Mouse (Mus musculus) embryonic facial prominence, embryonic 15.5 days (tissue): ENCODE results near the gene Ltbp3. TPM values are rescaled to one million over a fixed set of nuclear protein-coding genes. Genes with fewer than 3 reads are reported as not detected.
A peak's percentile ranks its signal among the peaks of the same experiment; 100 is the strongest.

ENCODE experiments used
- ATAC-seq: fragments of 200-750 bp; cut with Nextera tagmentation; 2 replicates; pipeline ENCODE4 v1.8.0; 2017; ENCODE audit warnings: low read depth, moderate TSS enrichment; ENCODE audit not compliant: insufficient number of reproducible peaks, low FRiP score, low TSS enrichment
- H3K27ac ChIP-seq: fragments of 300-500 bp; sonication (generic); replicated peaks from 2 replicates; pipeline ENCODE4 v1.5.1; 2015; ENCODE audit warnings: mild to moderate bottlenecking, inconsistent platforms
- H3K27me3 ChIP-seq: fragments of 300-500 bp; sonication (generic); 2 replicates; pipeline ENCODE4 v1.6.1; 2015; ENCODE audit warnings: inconsistent platforms
- H3K36me3 ChIP-seq: fragments of 300-500 bp; sonication (generic); 2 replicates; pipeline ENCODE4 v1.6.1; 2015; ENCODE audit warnings: mild to moderate bottlenecking, inconsistent platforms
- H3K4me1 ChIP-seq: fragments of 300-500 bp; sonication (generic); 2 replicates; pipeline ENCODE4 v1.6.1; 2015; ENCODE audit warnings: inconsistent platforms
- H3K4me2 ChIP-seq: fragments of 300-500 bp; sonication (generic); replicated peaks from 2 replicates; pipeline ENCODE4 v1.6.1; 2015; ENCODE audit warnings: mild to moderate bottlenecking, inconsistent platforms
- H3K4me3 ChIP-seq: fragments of 300-500 bp; sonication (generic); replicated peaks from 2 replicates; pipeline ENCODE4 v1.5.1; 2015; ENCODE audit warnings: mild to moderate bottlenecking, inconsistent platforms
- H3K9ac ChIP-seq: fragments of 300-500 bp; sonication (generic); 2 replicates; pipeline ENCODE4 v1.6.1; 2015; ENCODE audit warnings: inconsistent platforms
- H3K9me3 ChIP-seq: fragments of 300-500 bp; sonication (generic); replicated peaks from 2 replicates; pipeline ENCODE4 v1.6.1; 2016; ENCODE audit warnings: inconsistent platforms
- WGBS: fragments of 180-500 bp; shearing (Covaris S2); methylation state at CpG from one replicate; pipeline ENCODE4 v1.1.7; 2015; 5-methylcytosine and 5-hydroxymethylcytosine counted together
- polyA plus RNA-seq: library from polyadenylated mRNA; unstranded; fragments of >200 nt; fragmentation: Nextera tagmentation; extraction: Ambion mirVana; gene quantifications from 2 replicates; pipeline ENCODE4 v1.2.1, GENCODE M21; 2015

Gene Ltbp3
- 52.5 and 53.5 TPM in 2 replicates for polyA plus RNA-seq

GRCm38 (mm10) chr19:5740320-5741317 is at the start of gene Ltbp3:
Ltbp3 (plus strand) TSS chr19:5740904.
- peaks cover 50% of the 10 kb centered on the region for H3K4me1 ChIP-seq
- 25% methylated on average over 10 of the region's 14 CpGs for WGBS
- peak within 1 kb of the TSS; percentile 93 for H3K27ac ChIP-seq
- peak within 1 kb of the TSS; percentile 90 for H3K4me2 ChIP-seq
- H3K4me3 ChIP-seq, result peak within 1 kb of the TSS; percentile 73
- peak within 1 kb of the TSS; percentile 71 for H3K9ac ChIP-seq
- no peaks in the 10 kb centered on the region for H3K36me3 ChIP-seq
- peak; percentile 78 for ATAC-seq
- no peaks in the 10 kb centered on the region for H3K9me3 ChIP-seq
- H3K27me3 ChIP-seq, result peaks cover 20% of the 10 kb centered on the region

DNA sequence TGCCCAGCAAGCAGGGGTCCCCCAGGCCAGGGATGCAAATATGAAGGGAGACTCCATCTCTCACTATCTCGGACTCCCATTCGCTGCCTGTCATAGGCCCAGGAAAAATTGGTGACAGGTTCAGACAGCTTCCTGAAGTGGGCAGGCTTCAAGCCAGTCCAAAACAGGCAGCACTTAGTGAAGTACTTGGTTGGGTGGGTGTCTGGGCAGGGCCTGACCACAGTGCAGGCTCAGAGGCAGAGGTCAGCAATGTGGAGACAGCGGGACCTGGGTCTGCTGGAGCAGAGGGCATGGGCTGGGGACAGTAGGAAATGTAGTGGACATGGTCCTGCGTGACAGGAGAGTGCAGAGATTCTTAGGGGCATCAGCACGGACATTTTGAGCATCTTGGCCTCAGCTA is 49.1 kb upstream of the Ltbp3 start:
- peak overlapping the region; percentile 94 for H3K4me2 ChIP-seq
- H3K9ac ChIP-seq, result peak overlapping the region; percentile 40; the same call in 1 of the 2 replicates
- no peaks in the 10 kb centered on the region for H3K27me3 ChIP-seq
- peaks cover 64% of the 10 kb centered on the region for H3K4me1 ChIP-seq
- peak overlapping the region; percentile 97 for H3K27ac ChIP-seq
- H3K36me3 ChIP-seq, result peaks cover 41% of the 10 kb centered on the region
- peak overlapping the region; percentile 75 for H3K4me3 ChIP-seq
- no peaks in the 10 kb centered on the region for H3K9me3 ChIP-seq
- WGBS, result 51% methylated on average over 5 of the region's 5 CpGs
- no peak for ATAC-seq

DNA sequence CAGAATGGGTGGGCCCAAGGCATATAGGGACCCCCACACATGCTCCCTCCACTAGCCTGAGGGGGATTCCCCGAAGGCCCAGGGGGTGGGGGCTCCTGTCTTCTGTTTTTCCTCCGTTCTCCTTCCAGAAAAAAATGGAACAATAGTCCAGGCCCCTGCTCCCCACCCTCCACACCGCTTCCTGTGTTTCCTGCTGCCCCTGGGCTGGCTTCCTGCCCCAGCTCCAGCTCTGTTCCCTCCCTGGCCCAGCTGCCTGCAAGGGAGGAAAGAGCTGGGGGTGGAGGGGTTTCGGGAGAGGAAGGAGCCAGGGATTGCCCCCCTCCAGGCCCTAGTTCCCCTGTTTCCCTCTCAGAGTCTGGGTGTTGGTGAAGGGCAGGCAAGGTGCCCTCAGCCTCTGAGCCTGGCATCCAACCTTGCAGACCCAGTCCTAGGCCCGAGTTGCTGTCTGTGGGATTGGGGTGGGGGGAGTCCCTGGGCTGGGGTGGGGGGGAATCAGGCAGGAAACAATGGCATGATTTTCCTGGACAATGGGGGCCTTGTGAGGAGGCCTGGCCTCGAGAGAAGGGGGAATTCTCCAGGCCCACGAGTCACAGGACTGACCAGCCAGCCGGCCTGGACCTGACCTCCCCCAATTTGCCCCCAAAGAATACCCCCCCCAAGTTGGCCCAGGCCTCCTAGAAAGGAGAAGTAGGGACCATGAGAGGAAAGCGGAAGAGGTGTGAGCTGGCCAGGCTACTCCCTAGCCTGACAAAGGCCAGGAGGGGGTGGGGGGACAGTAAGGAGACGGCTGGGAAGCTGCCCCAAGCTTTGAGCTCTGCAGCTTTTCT is 48.4 kb upstream of the Ltbp3 start:
- peak overlapping the region; percentile 75 for H3K4me3 ChIP-seq
- peak overlapping the region; percentile 40 for H3K9ac ChIP-seq
- peaks cover 61% of the 10 kb centered on the region for H3K4me1 ChIP-seq
- H3K9me3 ChIP-seq, result no peaks in the 10 kb centered on the region
- peak overlapping the region; percentile 97 for H3K27ac ChIP-seq
- H3K36me3 ChIP-seq, result peaks cover 44% of the 10 kb centered on the region
- no peaks in the 10 kb centered on the region for H3K27me3 ChIP-seq
- no peak for ATAC-seq
- H3K4me2 ChIP-seq, result peak overlapping the region; percentile 94
- WGBS, result 32% methylated on average over 10 of the region's 10 CpGs

GRCm38 (mm10) chr19:5692913-5693396 is 47.7 kb upstream of the Ltbp3 start:
- Histone ChIP-seq H3K36me3 (peaks cover 50% of the 10 kb centered on the region), H3K9me3 (no peaks in the 10 kb centered on the region), H3K27me3 (no peaks in the 10 kb centered on the region), H3K4me3 (peak overlapping the region; percentile 75), H3K4me1 (peaks cover 55% of the 10 kb centered on the region), H3K9ac (0 out of 2 replicates have a peak overlapping the region, but pooled peaks have one; percentile 12), H3K27ac (peak overlapping the region; percentile 97), H3K4me2 (peak overlapping the region; percentile 94)
- no peak for ATAC-seq
- WGBS, result 55% methylated on average over 10 of the region's 10 CpGs

DNA sequence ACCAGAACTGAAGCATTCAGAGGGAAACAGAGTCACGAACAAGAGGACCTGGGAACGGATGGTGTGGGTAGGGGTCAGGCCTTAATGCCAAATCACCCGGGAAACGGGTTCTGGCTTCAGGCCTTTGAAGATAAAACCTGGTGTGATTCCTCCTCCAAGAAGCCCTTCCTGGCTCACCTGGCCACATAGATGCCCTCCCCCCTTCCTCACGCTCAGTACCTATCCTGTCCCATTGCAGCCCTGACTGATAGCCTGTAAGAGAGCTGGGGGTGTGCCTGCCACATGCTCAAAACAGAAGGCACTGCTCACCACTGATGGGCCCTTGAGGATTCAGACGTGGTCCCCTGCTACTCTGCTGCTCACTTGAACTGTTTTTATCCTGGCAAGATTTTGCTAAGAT is 46.9 kb upstream of the Ltbp3 start:
- peaks cover 53% of the 10 kb centered on the region for H3K4me1 ChIP-seq
- peaks cover 59% of the 10 kb centered on the region for H3K36me3 ChIP-seq
- ATAC-seq, result no peak
- 82% methylated on average over 6 of the region's 6 CpGs for WGBS
- H3K9me3 ChIP-seq, result no peaks in the 10 kb centered on the region
- H3K9ac ChIP-seq, result no peak overlapping the region
- peak overlapping the region; percentile 94; the same call in 1 of the 2 replicates for H3K4me2 ChIP-seq
- no peak overlapping the region for H3K27ac ChIP-seq
- H3K4me3 ChIP-seq, result no peak overlapping the region
- no peaks in the 10 kb centered on the region for H3K27me3 ChIP-seq

- 33% methylated on average over 41 of the region's 41 CpGs for WGBS
- no peak for ATAC-seq
- no peak overlapping the region for H3K9ac ChIP-seq
These were observed 44.7 kb upstream of the Ltbp3 start for GRCm38 (mm10) chr19:5695849-5696462.

GRCm38 (mm10) chr19:5704163-5704800 is 36.4 kb upstream of the Ltbp3 start, which contains the start of gene Kcnk7:
Kcnk7 (plus strand) TSS chr19:5704367.
- Histone ChIP-seq H3K27ac (peak within 1 kb of the TSS; percentile 90), H3K9ac (peak within 1 kb of the TSS; percentile 26; the same call in 1 of the 2 replicates), H3K27me3 (no peaks in the 10 kb centered on the region), H3K36me3 (peaks cover 67% of the 10 kb centered on the region), H3K4me2 (peak within 1 kb of the TSS; percentile 29), H3K4me1 (peaks cover 25% of the 10 kb centered on the region), H3K4me3 (no peak within 1 kb of the TSS), H3K9me3 (no peaks in the 10 kb centered on the region)
- WGBS, result 64% methylated on average over 17 of the region's 17 CpGs
- peak; percentile 30; the same call in 1 of the 2 replicates for ATAC-seq

More at GRCm38 (mm10) chr19:5695849-5696462, 44.7 kb upstream of the Ltbp3 start:
- Histone ChIP-seq H3K27me3 (no peaks in the 10 kb centered on the region), H3K9me3 (no peaks in the 10 kb centered on the region), H3K4me3 (0 out of 2 replicates have a peak overlapping the region, but pooled peaks have one; percentile 8), H3K27ac (no peak overlapping the region), H3K4me2 (peak overlapping the region; percentile 22; the same call in 1 of the 2 replicates), H3K4me1 (peaks cover 43% of the 10 kb centered on the region), H3K36me3 (peaks cover 80% of the 10 kb centered on the region)

GRCm38 (mm10) chr19:5704801-5705571 is 35.7 kb upstream of the Ltbp3 start:
- peaks cover 65% of the 10 kb centered on the region for H3K36me3 ChIP-seq
- ATAC-seq, result peak; percentile 81
- peak overlapping the region; percentile 90 for H3K27ac ChIP-seq

GRCm38 (mm10) chr19:5710068-5710467 is 30.6 kb upstream of the Ltbp3 start:
- ATAC-seq, result no peak
- Histone ChIP-seq H3K4me1 (peaks cover 27% of the 10 kb centered on the region), H3K4me2 (no peak overlapping the region), H3K9ac (no peak overlapping the region), H3K27ac (no peak overlapping the region), H3K4me3 (no peak overlapping the region), H3K36me3 (peaks cover 61% of the 10 kb centered on the region), H3K9me3 (no peaks in the 10 kb centered on the region), H3K27me3 (no peaks in the 10 kb centered on the region)
- 91% methylated on average over 6 of the region's 6 CpGs for WGBS

More at GRCm38 (mm10) chr19:5704801-5705571, 35.7 kb upstream of the Ltbp3 start:
- Histone ChIP-seq H3K4me3 (no peak overlapping the region), H3K4me1 (peaks cover 25% of the 10 kb centered on the region), H3K4me2 (peak overlapping the region; percentile 29), H3K9me3 (no peaks in the 10 kb centered on the region), H3K27me3 (no peaks in the 10 kb centered on the region), H3K9ac (peak overlapping the region; percentile 26; the same call in 1 of the 2 replicates)
- WGBS, result 24% methylated on average over 10 of the region's 10 CpGs
